Mouse (Mus musculus) fat pad, adult 2 months (tissue): Measurements from ENCODE around the gene Rsc1a1.

ENCODE experiments used
- DNase-seq: peaks from one replicate; pipeline ENCODE4 v3.0.0-alpha.2; 2011; ENCODE audit warnings: low read depth, low spot score; ENCODE audit errors: extremely low read depth

Rsc1a1 gene

DNA sequence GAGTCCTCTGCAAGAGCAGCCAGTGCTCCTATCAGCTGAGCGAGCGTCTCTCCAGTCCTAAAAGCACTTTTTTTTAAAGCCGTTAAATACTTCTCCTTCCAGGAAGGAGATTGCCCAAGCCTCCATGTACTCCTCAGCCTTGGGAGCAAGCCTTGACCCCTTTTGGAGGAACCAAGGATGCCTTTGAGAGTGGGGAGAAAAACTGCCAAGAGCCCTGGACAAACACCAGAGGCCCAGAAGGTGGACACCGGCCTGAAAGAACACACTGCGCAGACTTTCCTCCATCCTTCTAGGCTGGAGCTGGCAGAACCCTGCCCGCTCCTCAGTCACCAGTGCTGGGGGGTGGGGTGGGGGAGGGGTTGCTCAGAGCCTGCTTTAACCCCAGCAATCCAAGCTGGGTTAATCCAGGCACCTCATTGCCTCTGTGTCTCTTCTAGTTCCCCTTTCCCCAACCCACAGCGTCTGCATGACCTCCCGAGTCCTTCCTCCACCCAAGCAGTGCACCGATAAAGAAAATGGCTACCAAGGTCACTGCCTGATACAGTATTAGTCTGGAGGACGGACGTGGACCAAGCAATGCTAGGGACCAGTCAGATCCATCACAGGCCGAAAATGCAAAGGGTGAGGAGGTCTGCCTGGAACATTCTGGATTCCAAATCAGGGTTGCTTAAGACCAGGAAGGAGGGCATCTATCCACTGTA lies 29.3 kb downstream of the Rsc1a1 start:
- no peak for DNase-seq

DNA sequence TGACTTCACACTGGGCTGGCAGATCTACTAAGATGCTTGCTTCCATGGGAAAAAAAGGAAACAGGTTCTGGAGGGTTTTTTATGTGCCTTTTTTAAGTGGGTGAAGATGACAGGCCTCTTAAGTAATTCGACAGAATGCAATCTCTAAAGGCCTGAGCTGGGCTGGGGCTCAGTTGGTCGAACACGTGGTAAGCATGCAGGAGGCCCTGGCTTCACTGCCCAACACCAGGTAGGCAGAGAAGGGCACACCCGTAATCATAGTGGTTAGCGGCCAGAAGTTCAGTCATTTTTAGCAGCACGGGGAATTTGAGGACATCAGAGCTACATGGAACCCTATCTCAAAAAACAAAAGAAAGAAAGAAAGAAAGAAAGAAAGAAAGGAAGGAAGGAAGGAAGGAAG lies 30.9 kb downstream of the Rsc1a1 start:
- no peak for DNase-seq

DNA sequence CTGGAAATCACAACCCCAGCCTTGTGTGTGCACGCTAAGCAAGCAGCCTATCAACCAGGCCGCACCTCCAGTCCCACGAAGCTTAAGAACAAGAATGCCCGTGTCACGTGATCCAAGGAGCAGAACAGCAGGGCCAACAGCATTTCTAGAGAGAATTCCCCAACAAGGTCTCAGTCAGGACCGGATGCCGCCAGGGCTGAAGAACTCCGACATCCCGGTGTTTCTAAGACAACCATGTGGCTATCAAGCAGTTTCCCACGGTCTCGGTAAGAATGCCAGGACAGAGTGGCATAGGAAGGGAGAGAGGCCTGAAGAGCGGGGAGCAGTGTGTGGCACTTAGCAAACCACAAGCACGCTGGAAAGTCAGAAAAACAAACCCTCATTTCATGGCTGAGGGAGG lies 31.6 kb downstream of the Rsc1a1 start:
- no peak for DNase-seq

DNA sequence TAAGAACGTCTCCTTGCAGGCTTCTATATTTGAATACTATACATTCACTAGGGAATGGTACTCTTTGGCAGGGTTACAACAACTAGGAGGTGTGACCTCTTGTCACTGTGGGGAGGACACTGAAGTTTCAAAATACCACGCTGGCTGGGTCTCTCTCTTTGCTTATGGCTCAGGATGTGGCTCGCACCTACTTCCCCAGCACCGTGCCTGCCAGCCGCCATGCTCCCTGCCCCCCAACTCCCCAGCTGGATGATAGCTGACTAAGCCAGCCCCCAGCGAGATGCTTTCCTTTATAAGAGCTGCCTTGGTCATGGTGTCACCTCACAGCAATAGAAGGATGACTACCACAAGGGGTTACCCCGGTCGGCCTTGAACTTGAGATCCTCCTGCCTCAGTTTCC lies 32.4 kb downstream of the Rsc1a1 start:
- DNase-seq, result no peak

DNA sequence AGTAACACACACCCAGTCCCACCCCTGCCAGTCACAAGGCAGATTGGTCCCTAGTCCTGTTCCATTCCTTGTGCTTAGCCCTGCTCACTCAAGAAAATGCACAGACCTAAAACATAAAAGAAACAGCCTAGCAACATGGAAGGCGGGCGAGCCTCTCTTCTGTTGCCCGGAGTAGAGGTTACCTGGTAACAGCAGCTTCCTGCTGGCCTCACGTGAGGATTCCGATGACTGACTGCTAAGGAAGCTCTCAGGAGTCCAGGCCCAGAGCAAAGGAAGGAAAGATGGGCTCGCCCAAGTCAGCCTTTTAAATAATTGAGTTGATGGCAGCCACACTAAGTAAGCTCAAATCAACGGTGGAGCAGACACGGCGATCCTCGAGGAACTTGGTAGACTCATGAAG lies 33.5 kb downstream of the Rsc1a1 start:
- DNase-seq, result no peak

DNA sequence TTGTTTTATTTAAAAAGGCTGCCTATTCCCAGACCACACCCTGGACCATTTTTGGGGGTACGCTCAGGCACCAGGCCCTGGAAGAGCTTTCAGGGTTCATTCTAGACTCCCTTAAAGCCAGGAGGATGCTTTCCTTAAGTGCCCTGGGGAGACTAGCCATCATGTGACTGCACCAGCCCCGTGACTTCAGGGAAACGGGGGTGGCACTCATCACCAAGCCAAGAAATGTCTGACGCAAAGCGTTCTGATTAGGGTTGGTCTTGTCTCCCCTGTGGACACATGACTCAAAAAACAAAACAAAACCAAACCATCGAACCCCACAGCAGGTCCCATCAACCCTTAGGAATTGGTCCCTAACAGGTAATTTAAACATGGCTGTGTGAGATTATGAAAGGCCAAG lies 34.1 kb downstream of the Rsc1a1 start:
- DNase-seq, result no peak

DNA sequence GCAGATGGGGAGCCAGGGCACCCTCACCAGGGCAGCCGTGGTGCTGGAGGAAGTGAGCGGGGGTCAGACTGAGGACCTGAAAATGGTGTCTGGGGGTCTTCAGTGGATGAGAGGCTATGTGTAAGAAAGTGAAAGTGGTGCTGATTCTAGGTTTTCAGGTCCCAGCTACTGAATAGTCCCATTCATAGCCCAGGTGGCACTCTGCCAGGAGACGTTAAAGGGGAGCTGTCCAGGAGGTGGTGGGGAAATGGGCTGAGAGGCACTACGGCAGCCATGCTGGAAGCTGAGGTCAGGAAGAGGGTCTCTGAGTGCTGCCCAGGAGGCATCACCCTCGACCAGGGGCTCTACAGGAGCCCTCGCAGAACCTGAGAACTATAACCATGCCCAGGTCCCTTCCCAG lies 36.2 kb downstream of the Rsc1a1 start:
- DNase-seq, result no peak

DNA sequence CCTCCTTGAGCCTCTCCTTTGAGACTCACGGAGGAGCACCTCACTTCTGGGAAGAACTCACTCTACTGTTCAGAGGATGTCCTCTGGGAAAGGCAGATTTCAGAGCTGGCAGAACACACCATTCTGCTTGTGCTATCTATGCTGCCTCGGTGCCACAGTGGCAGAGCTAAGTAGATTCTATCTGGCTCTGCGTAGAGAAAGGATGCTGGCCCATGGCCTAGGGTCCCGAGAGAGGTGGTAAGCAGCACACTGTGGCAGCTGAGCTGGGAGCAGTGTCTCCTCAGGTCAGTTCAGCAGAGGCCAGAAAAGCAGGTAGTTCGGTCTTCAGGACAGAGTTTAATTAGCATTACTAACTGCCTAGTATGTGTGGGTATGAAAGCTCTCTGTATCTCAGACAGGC lies 37.1 kb downstream of the Rsc1a1 start:
- DNase-seq, result no peak

DNA sequence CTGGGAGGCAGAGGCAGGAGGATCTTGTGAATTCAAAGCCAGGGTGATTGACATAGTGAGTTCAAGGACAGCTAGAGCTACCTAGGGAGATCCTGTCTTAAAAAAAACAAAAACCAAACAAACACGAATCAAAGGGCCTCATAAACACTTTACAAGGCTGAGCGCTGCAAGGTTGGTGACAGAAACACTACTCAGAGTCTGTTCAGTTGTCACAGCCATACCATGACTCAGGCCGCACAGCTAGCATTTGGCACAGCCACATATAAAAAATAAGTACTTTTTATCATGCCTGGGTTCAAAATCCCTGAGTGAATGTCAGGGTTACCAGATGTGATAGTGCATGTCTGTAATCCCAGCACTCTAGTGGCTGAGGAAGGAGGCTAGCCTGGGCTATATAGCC lies 38.2 kb downstream of the Rsc1a1 start:
- no peak for DNase-seq

DNA sequence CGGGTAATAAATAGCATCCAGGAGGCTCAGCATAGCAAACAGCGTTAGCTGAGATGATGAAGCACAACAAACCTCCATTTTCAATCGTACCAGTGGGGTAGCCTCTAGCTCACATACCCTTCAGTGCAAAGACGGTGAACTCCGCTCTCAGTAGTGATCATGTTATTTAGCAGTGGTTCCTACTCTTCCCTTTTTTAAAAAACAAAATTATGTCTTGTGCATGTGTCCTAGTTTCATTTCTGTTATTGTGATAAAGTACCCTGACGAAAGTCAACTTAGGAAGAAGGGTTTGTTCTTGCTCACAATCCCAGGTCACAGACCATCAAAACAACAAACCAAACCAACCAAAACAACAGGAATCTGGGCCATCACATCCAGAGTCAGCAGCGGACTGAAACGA lies 39.4 kb downstream of the Rsc1a1 start:
- DNase-seq, result no peak

DNA sequence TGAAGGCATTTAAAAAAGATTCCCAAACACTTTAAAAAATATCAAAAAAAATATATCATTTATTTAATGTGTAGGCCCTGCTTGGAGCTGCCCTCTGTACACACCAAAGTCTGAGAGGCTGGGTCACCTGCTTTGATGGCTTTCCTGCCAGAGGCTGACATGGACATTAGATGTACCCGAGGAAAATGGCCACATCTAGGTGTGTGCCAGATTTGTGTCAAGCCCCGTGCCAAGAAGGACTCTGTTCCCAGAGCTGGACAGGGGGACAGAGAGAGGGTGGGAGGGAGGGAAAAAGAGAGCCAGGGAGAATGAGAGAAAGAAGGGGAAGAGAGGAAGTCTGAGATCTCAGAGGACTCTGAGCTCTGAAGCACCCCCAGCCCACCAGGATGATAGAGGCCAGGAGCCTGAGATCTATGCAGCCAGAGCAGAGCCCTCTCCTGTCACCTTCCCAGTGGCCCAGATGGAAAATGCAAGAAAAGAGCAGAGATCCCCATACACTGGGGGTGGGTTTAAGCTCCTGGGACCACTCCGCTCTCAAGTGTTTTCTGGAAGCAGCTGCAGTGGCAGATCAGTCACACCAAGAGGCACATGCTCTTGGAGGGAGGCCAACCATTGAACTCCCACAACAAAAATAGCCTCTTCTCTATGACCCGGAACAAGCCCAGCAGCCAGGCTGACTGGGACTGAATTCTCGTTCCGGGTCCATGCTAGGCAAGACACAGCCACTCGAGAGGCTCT lies 42.1 kb downstream of the Rsc1a1 start:
- DNase-seq, result no peak

DNA sequence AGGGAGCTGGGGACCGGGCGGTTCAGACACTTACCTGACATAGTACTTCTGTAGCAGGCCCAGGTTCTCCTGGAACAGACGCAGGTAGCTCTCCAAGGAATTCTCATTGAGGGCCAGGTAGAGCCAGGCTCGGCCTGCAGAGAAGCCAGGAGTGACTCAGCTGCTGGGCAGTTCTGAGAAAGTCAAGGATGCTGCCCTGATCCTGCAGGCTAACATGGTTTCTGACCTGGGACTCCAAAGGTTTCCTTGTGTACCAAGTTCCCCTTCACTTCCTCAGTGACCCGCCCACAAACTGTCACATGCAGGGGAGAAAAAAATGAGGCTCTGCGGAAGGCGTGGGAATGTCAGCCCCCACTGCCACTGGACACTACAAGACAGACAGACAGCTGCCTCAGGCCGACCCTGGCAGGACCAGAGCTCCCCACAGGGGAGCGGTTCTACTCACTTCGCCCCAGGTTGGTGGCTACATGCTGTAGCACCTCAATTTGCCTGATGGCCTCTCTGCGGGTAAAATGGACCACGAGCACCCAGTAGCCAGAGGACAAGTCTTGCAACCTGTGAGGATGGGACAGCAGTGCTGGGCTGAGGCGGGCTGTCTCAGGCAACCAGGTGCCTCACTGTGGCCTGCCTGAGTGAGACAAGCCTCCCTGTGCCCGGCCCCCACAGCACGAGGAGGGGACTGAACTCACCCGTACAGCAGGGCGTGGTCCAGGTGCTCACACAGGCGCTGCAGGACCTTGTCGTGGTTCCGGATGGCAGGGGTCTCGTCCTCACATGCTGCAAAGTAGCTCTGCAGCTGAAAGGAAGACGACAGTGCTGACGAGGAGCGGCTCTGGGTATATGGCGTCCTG lies 43.2 kb downstream of the Rsc1a1 start:
- DNase-seq, result no peak

DNA sequence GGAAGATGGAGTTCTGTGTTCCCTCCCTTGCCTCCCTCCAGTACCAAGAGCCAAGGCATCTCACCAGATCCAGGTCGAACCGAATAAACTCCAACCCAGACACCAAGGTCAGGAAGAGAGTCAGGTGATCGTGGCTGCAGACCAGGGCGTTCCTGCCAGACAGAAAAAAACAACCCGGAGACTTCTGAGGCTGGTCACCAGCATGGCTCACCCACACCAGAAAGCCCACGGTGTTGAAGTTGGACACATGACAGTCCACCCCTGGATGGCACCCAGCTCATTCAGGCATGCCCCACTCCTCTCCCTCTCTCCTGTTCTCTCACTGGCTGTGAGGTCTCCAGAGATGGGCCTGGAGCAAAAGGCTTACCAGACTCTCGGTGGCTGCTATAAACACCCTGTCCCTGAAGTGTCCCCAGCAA lies 44.0 kb downstream of the Rsc1a1 start:
- no peak for DNase-seq

DNA sequence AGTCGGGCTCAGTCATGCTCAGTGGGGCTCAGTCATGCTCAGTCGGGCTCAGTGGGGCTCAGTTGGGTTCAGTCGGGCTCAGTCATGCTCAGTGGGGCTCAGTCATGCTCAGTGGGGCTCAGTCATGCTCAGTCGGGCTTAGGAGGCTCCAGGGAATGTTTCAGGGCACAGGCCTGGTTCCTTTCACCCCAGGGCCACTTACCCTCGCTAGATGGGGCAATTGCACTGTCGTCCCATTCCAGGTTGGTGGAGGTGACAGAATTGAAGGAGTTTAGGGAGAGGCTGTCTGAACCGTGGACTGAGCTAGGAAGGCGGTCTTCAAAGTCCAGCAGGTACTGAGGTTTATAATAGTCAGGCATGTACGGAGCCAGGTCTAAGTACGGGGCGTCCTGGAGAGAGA lies 45.9 kb downstream of the Rsc1a1 start:
- DNase-seq, result no peak

DNA sequence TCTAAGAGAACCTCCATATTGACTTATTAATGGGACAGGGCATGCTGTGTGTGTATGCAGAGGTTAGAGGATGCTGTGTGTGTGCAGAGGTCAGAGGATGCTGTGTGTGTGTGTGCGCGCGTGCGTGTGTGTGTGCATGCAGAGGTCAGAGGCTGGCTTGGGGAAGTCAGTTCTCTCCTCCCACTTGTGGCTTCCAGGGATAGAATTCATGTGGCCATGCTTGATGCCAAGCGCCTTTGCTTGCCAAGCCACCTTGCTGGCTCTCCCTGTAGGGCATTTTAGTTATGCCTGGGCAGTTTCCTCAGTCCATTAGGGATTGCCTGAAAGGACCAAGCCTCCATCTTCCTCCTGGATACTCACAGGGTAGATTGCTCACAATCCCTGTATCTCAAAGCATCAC lies 48.7 kb downstream of the Rsc1a1 start:
- no peak for DNase-seq

DNA sequence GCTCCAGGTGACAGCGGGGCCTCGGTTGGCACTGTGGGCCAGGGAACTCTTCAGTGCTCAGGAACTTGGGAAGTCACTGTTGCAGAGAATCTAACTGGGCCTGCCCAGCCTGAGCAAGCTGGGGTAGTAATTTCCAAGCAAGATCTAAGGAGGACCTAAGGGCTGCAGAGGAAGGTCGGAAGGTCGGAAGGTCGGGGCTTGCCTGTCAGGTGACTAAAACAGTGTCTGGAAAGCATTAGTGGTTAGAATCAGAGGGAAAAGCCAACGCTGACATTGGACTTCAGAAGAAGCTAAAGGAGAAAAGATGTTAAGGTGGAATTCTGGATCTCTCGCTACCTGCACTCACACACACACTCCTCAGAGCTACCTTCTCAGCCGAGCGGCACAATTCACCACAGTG lies 49.4 kb downstream of the Rsc1a1 start:
- DNase-seq, result no peak
